Mouse (Mus musculus): ENCODE results near the gene Cdkn2c. TPM values are rescaled to one million over a fixed set of nuclear protein-coding genes. Genes with fewer than 3 reads are reported as not detected.

Gene Cdkn2c
- polyA plus RNA-seq, 1 experiment: 1.9 TPM

GRCm38 (mm10) chr4:109654701-109655100, 12.3 kb downstream of the Cdkn2c start:
- Histone ChIP-seq H3K9me3 (replicated peaks; ENCODE audit: control insufficient read depth, insufficient read depth, low read length, poor library complexity, severe bottlenecking) (no peaks in the 10 kb centered on the region; the same call in 1 of the 2 replicates), H3K27me3 (ENCODE audit: control insufficient read depth, insufficient read depth, low read length, poor library complexity, severe bottlenecking) (peaks cover 19% of the 10 kb centered on the region), H3K36me3 (ENCODE audit: control insufficient read depth, insufficient read depth, low read length, poor library complexity, severe bottlenecking) (no peaks in the 10 kb centered on the region), H3K27ac (ENCODE audit: insufficient read depth, low read length) (no peak overlapping the region), H3K4me1 (ENCODE audit: control insufficient read depth, insufficient read depth, low read length) (no peaks in the 10 kb centered on the region), H3K9ac (ENCODE audit: low read depth, poor library complexity, severe bottlenecking) (no peak overlapping the region), H3K4me3 (ENCODE audit: low read depth, low read length) (no peak overlapping the region)
- no peak for TF ChIP-seq CTCF (IDR thresholded peaks at IDR 0.05; ENCODE audit: low read depth, low read length)
- no peak for TF ChIP-seq EP300 (IDR thresholded peaks at IDR 0.05; ENCODE audit: insufficient read depth, low read depth, low read length)
- TF ChIP-seq POLR2A (IDR thresholded peaks at IDR 0.05; ENCODE audit: insufficient read depth, low read length): no peak

GRCm38 (mm10) chr4:109653251-109653650, 13.7 kb downstream of the Cdkn2c start:
- Histone ChIP-seq H3K36me3 (ENCODE audit: control insufficient read depth, insufficient read depth, low read length, poor library complexity, severe bottlenecking) (no peaks in the 10 kb centered on the region), H3K4me1 (ENCODE audit: control insufficient read depth, insufficient read depth, low read length) (no peaks in the 10 kb centered on the region), H3K9me3 (replicated peaks; ENCODE audit: control insufficient read depth, insufficient read depth, low read length, poor library complexity, severe bottlenecking) (no peaks in the 10 kb centered on the region; the same call in 1 of the 2 replicates), H3K4me3 (ENCODE audit: low read depth, low read length) (no peak overlapping the region), H3K27me3 (ENCODE audit: control insufficient read depth, insufficient read depth, low read length, poor library complexity, severe bottlenecking) (peaks cover 9% of the 10 kb centered on the region), H3K27ac (ENCODE audit: insufficient read depth, low read length) (no peak overlapping the region), H3K9ac (ENCODE audit: low read depth, poor library complexity, severe bottlenecking) (no peak overlapping the region)
- TF ChIP-seq CTCF (IDR thresholded peaks at IDR 0.05; ENCODE audit: low read depth, low read length) (no peak), EP300 (IDR thresholded peaks at IDR 0.05; ENCODE audit: insufficient read depth, low read depth, low read length) (no peak), POLR2A (IDR thresholded peaks at IDR 0.05; ENCODE audit: insufficient read depth, low read length) (no peak)

- Histone ChIP-seq H3K9ac (ENCODE audit: low read depth, poor library complexity, severe bottlenecking) (no peak overlapping the region), H3K4me1 (ENCODE audit: control insufficient read depth, insufficient read depth, low read length) (no peaks in the 10 kb centered on the region), H3K9me3 (replicated peaks; ENCODE audit: control insufficient read depth, insufficient read depth, low read length, poor library complexity, severe bottlenecking) (no peaks in the 10 kb centered on the region; the same call in 1 of the 2 replicates), H3K27me3 (ENCODE audit: control insufficient read depth, insufficient read depth, low read length, poor library complexity, severe bottlenecking) (no peaks in the 10 kb centered on the region), H3K27ac (ENCODE audit: insufficient read depth, low read length) (no peak overlapping the region), H3K4me3 (ENCODE audit: low read depth, low read length) (no peak overlapping the region), H3K36me3 (ENCODE audit: control insufficient read depth, insufficient read depth, low read length, poor library complexity, severe bottlenecking) (no peaks in the 10 kb centered on the region)
- no peak for TF ChIP-seq POLR2A (IDR thresholded peaks at IDR 0.05; ENCODE audit: insufficient read depth, low read length)
- TF ChIP-seq EP300 (IDR thresholded peaks at IDR 0.05; ENCODE audit: insufficient read depth, low read depth, low read length): no peak
- no peak for TF ChIP-seq CTCF (IDR thresholded peaks at IDR 0.05; ENCODE audit: low read depth, low read length)
Measured at GRCm38 (mm10) chr4:109649331-109649730, 17.7 kb downstream of the Cdkn2c start.

GRCm38 (mm10) chr4:109647281-109647680, 19.7 kb downstream of the Cdkn2c start:
- Histone ChIP-seq H3K9me3 (replicated peaks; ENCODE audit: control insufficient read depth, insufficient read depth, low read length, poor library complexity, severe bottlenecking) (no peaks in the 10 kb centered on the region; the same call in 1 of the 2 replicates), H3K9ac (ENCODE audit: low read depth, poor library complexity, severe bottlenecking) (no peak overlapping the region), H3K4me1 (ENCODE audit: control insufficient read depth, insufficient read depth, low read length) (no peaks in the 10 kb centered on the region), H3K27me3 (ENCODE audit: control insufficient read depth, insufficient read depth, low read length, poor library complexity, severe bottlenecking) (no peaks in the 10 kb centered on the region), H3K36me3 (ENCODE audit: control insufficient read depth, insufficient read depth, low read length, poor library complexity, severe bottlenecking) (no peaks in the 10 kb centered on the region), H3K4me3 (ENCODE audit: low read depth, low read length) (no peak overlapping the region), H3K27ac (ENCODE audit: insufficient read depth, low read length) (no peak overlapping the region)
- TF ChIP-seq POLR2A (IDR thresholded peaks at IDR 0.05; ENCODE audit: insufficient read depth, low read length) (no peak), CTCF (IDR thresholded peaks at IDR 0.05; ENCODE audit: low read depth, low read length) (no peak), EP300 (IDR thresholded peaks at IDR 0.05; ENCODE audit: insufficient read depth, low read depth, low read length) (no peak)

- no peak for TF ChIP-seq POLR2A (IDR thresholded peaks at IDR 0.05; ENCODE audit: insufficient read depth, low read length)
- TF ChIP-seq CTCF (IDR thresholded peaks at IDR 0.05; ENCODE audit: low read depth, low read length): no peak
- no peak for TF ChIP-seq EP300 (IDR thresholded peaks at IDR 0.05; ENCODE audit: insufficient read depth, low read depth, low read length)
- H3K9me3 ChIP-seq (replicated peaks; ENCODE audit: control insufficient read depth, insufficient read depth, low read length, poor library complexity, severe bottlenecking): no peaks in the 10 kb centered on the region
- H3K27me3 ChIP-seq (ENCODE audit: control insufficient read depth, insufficient read depth, low read length, poor library complexity, severe bottlenecking): no peaks in the 10 kb centered on the region
- no peak overlapping the region for H3K4me3 ChIP-seq (ENCODE audit: low read depth, low read length)
- no peaks in the 10 kb centered on the region for H3K4me1 ChIP-seq (ENCODE audit: control insufficient read depth, insufficient read depth, low read length)
- no peaks in the 10 kb centered on the region for H3K36me3 ChIP-seq (ENCODE audit: control insufficient read depth, insufficient read depth, low read length, poor library complexity, severe bottlenecking)
- no peak overlapping the region for H3K9ac ChIP-seq (ENCODE audit: low read depth, poor library complexity, severe bottlenecking)
- H3K27ac ChIP-seq (ENCODE audit: insufficient read depth, low read length): no peak overlapping the region
Measured at GRCm38 (mm10) chr4:109641451-109641850, 25.5 kb downstream of the Cdkn2c start.

- no peaks in the 10 kb centered on the region for H3K4me1 ChIP-seq (ENCODE audit: control insufficient read depth, insufficient read depth, low read length)
- no peaks in the 10 kb centered on the region for H3K27me3 ChIP-seq (ENCODE audit: control insufficient read depth, insufficient read depth, low read length, poor library complexity, severe bottlenecking)
- H3K4me3 ChIP-seq (ENCODE audit: low read depth, low read length): no peak overlapping the region
- H3K27ac ChIP-seq (ENCODE audit: insufficient read depth, low read length): no peak overlapping the region
- no peaks in the 10 kb centered on the region for H3K36me3 ChIP-seq (ENCODE audit: control insufficient read depth, insufficient read depth, low read length, poor library complexity, severe bottlenecking)
- no peak overlapping the region for H3K9ac ChIP-seq (ENCODE audit: low read depth, poor library complexity, severe bottlenecking)
- no peak for TF ChIP-seq POLR2A (IDR thresholded peaks at IDR 0.05; ENCODE audit: insufficient read depth, low read length)
- TF ChIP-seq CTCF (IDR thresholded peaks at IDR 0.05; ENCODE audit: low read depth, low read length): no peak
- no peak for TF ChIP-seq EP300 (IDR thresholded peaks at IDR 0.05; ENCODE audit: insufficient read depth, low read depth, low read length)
- no peaks in the 10 kb centered on the region for H3K9me3 ChIP-seq (replicated peaks; ENCODE audit: control insufficient read depth, insufficient read depth, low read length, poor library complexity, severe bottlenecking)
Measured at GRCm38 (mm10) chr4:109640141-109640540, 26.8 kb downstream of the Cdkn2c start.
